Comparison of ENCODE assay signal across 13 mouse cellular contexts in the genomic region with DNA sequence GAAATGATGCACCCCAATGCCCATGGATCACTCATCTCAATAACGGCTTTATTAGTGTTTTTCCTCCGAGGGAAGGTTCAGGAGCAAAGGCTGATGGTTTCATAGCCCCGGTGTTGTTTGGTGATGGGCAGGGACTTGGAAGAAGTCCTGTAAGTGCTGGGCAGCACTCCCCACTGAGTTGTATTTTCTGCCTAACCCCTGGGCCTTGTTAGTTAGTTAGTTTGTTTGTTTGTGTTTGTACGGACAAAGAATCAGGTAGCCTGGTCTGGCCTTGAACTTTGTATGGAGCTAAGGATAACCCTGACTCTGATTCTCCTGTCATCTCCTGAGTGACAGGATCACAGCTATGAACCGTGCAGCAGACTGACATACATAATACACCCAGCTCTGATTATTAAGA.
"Had no signal": no experiment of that assay in that cellular context is flagged by ENCODE, and none has a peak within 500 bp of the region (broad histone marks: within the 10 kb centered on the region; RNA-seq: fewer than 3 reads in every experiment).

No protein-coding gene starts in this region.

- DNase-seq: lung, embryonic 14.5 days; lung, postnatal 14 days; retina, postnatal 1 day; right cerebral cortex, postnatal 4 days; spleen, adult 18-20 months; thymus, postnatal 4 days had no signal

- H3K4me3 ChIP-seq: left cerebral cortex, adult 2 months; limb, embryonic 10.5 days; megakaryocyte, embryonic 14.5 days; midbrain, embryonic 15.5 days; neural tube, embryonic 13.5 days had no signal

- H3K9me3 ChIP-seq: limb, embryonic 10.5 days; megakaryocyte, embryonic 14.5 days; midbrain, embryonic 15.5 days; neural tube, embryonic 13.5 days had no signal

- H3K27ac ChIP-seq: limb, embryonic 10.5 days; macrophage; midbrain, embryonic 15.5 days; neural tube, embryonic 13.5 days had no signal

- H3K36me3 ChIP-seq: midbrain, embryonic 15.5 days; neural tube, embryonic 13.5 days had no signal

- ATAC-seq: midbrain, embryonic 15.5 days had no signal

- H3K27me3 ChIP-seq: megakaryocyte, embryonic 14.5 days; midbrain, embryonic 15.5 days; neural tube, embryonic 13.5 days had no signal

- H3K4me2 ChIP-seq: lung, embryonic 14.5 days; midbrain, embryonic 11.5 days; midbrain, embryonic 15.5 days; neural tube, embryonic 13.5 days had no signal

- H3K9ac ChIP-seq: lung, embryonic 14.5 days; midbrain, embryonic 15.5 days; neural tube, embryonic 13.5 days had no signal
